Mouse (Mus musculus) lung, adult 18-20 months (tissue): ENCODE results near the gene Kif26b.

Source experiments
- DNase-seq, 2 experiments: peaks; one replicate each; pipeline ENCODE4 v3.0.0; 2022; ENCODE audit warnings: mixed read lengths in 2 of 2

Kif26b gene

DNA sequence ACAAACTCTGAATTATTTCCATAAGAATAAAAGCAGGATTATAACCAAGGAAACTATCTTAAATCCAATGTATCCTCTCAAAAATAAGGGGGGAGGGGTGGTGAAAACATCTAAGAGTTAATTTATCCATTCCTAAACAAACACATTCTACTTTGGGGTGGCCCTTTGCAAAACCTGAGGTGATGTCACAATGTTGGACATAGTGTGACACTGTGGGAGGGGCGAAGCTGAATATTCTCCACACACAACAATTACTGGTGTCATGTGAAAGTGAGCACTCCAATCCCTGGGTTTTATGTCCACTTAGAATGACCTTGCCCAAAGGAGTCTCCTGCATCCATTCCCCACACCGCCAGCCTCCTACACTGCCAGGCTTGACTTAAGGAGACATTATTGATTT, 408.1 kb downstream of the Kif26b start:
- no peak for DNase-seq

- DNase-seq: no peak
Measured at GRCm38 (mm10) chr1:178940353-178940752, 411.4 kb downstream of the Kif26b start.

DNA sequence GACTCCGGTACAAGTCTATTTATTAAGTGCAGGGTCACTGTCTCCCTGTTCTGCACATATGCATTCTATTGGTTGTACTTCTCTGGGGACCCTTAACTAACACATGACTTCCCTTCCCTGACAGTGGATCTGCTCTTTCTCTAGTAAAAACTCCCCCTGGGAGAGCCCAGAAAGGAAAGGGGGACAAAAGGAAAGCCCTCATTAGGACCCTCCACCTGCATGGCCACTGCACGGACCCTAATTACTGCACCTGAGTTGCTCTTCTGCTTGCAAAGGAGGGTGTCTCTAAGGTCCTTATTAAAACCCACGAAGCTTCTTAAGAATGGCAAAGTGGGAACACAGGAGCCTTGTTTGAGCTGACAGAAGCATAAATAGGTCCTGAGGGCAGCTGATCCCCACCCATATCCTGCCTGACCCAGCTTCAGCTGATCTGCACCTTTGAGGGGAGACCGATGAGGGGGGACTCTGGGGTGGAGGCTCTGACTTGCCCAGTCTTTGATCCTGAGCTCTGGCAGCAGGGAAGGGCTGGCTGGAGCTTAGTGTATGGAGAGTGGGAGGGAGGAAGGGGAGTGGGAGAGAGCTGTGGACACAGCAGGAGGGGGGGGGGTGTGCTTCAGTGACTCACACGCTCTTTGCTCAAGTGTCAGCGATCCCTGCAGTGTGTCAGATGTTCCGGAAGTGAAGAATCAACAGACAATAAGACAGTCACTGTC, 413.5 kb downstream of the Kif26b start:
- DNase-seq: no peak

DNA sequence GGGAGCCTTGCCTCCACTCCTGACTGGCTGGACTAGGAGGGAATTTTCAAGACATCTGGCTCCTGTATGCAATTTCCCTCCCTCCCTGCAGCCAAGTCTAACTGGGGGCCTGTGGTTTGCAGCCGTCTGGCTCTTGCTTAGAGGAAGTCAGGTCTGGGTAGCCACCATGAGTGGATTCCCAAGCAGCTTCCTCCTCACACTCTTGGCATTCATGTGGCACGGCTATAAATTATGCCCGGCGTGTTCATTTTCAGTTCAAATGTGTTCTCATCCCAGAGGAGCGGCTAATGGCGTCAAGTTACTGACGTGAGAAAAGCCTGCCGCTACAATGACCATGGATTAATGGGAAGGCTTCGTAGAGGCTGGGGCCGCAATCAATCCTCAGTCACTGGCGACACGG, 424.0 kb downstream of the Kif26b start:
- DNase-seq: no peak

- DNase-seq: no peak
Measured at GRCm38 (mm10) chr1:178958641-178959040, 429.7 kb downstream of the Kif26b start.

DNA sequence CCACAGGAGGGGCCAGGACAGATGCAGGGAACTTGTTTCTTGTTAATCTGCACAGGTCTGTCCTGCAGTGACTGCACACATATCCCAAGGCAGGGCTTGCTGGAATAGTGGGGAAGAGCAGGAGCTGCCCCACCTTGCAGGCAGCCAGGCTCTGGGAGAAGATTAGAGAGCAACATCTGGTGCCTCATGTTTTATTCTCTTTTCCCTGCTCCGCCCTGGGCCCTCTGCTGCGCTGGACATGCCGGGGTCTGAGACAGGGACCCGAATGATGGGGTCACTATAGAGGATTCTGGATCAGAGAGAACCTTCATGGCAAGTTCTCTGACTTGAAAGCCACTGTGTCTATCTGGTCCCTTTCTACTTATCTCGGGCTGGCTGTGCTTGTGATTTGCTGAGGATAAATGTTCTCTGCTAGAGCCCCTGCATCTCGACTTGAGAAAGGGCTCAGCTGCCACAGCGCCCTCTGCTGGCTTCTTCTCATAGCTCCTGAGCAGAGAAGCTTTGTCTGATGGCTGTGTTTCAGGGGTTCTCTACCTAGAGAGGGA, 431.2 kb downstream of the Kif26b start:
- DNase-seq: peak; percentile 23 to 31

DNA sequence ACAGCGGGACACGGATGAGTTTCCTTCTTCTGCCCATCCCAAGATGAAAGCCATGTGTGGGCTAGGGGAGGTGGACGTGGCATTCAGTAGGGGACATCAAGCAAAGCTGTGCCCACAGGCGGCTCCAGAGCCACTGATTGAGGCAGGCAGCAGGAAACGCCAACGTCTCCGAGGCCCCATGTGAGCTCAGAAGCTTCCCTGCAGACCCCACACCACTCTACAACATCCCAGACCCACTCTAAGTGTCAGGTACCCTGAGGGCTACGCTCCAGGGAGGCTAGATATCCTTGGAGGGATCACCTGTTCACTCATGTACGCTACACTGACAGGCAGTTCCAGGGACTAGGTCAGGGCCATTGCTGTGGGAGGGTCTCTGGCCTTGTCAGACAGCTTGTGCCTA, 432.7 kb downstream of the Kif26b start:
- no peak for DNase-seq

- no peak for DNase-seq
Measured at GRCm38 (mm10) chr1:178972055-178972454, 443.1 kb downstream of the Kif26b start.

- DNase-seq: no peak
Measured at GRCm38 (mm10) chr1:178978617-178979245, 449.8 kb downstream of the Kif26b start.

DNA sequence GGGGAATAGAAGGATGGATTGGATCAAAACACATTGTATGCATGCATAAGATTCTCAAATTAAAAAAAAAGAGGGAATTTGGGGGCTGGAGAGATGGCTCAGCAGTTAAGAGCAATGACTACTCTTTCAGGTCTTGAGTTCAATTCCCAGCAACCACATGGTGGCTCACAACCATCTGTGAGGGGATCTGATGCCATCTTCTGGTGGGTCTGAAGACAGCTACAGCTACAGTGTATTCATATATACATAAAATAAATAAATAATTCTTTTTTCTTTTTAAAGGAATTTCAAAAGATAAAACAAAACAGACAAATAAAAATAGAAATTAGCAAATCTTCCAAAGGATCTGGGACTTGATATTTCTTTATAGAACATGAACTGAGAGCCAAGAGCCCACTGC, 451.3 kb downstream of the Kif26b start:
- DNase-seq: no peak

DNA sequence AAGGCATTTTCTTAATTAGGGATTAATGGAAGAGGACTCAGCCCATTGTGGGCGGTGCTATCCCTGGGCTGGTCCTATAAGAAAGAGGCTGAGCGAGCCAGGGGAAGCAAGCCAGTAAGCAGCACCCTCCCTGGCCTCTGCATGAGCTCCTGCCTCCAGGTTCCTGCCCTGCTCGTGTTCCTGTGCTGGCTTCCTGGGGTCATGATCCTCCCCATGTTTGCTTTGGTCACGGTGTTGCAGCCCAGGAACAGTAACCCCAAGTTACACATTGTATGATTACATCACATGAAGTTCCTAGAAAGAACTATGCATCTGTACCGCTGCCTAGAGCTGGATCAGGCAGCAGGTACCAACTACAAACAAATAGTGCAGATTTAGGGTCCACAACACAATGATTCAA, 452.7 kb downstream of the Kif26b start:
- no peak for DNase-seq

DNA sequence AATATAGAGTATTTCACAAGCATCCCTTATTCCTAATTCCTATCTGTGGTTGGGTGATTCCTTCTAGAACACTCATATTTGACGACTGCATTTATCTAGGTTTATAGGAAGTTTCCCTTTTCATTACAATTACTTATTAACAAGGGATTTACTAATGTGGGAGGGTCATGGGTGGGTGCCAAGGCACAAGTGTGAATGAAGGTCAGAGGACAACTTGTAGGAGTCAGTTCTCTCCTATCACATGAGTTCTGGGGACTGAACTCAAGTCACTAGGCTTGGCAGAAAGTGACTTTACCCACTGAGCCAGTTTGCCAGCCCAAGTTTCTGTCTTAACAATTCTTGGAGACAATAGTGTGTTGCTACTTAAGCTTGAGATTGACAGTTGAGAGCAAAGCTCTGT, 459.3 kb downstream of the Kif26b start:
- DNase-seq: no peak
